Mouse (Mus musculus): ENCODE results near the gene Tax1bp3. TPM values are rescaled to one million over a fixed set of nuclear protein-coding genes. Genes with fewer than 3 reads are reported as not detected.

Tax1bp3 gene
- polyA plus RNA-seq, 1 experiment, result 24.6 TPM

DNA sequence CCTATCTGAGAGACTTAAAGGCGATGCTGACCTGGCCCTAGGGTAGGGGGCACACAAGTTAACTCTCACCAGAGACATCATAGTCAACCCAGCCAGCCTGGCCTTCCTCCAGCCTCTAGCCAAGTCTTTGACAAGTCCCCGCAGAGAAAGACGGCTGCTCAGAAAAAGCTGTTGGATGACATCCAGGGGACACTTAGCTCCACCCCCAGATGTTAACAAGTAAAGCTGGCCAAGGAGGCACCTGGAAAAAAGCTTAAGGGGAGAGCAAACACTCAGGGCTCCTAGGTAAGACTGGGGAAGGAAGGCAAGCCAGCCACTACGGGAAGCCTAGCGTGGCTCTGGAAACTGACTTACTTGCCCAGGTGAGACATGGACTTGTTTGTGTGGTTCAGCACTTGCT is 4.7 kb upstream of the Tax1bp3 start:
- no peak for DNase-seq (ENCODE audit: extremely low spot score in 1 of 2, low spot score in 1 of 2)

DNA sequence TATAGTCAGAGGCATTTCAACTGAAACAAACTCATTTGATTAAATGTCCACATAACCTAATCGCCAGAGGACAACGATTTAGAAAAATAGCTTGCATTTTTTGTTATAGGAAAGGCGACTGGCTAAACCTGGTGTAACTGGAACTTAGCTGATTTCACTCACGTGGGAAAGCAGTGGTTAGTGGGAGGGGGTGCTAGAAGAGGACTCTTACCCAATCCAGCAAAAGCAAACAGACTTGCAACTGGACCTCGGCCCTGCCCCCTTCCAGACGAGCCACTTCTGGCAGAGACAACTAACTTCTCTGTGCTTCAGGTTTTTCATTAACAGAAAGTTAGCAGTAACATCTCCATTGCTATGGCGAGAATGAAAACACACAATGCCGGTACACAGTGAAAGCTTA is 1.3 kb upstream of the Tax1bp3 start:
- no peak for DNase-seq (ENCODE audit: extremely low spot score in 1 of 2, low spot score in 1 of 2)

DNA sequence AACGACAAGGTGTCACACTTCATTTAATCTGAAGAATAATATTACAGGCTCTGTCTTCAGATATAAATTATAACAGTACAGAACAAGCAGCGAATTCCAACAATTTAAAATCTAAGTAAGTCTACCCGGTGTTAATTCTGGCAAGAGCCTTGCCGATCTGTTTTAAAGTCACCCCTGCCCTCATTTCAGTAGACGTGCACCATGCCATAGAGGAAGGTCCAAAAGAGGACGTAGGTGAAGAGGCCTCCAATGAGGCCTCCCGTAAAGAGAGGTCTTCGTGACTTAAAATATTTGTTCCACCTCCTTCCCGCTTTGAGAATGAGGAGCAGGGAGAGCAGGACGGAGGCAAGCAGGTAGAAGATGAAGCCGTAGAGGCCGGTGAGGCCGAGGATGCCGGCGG is 697 bp upstream of the Tax1bp3 start:
- DNase-seq (ENCODE audit: extremely low spot score in 1 of 2, low spot score in 1 of 2), result no peak

DNA sequence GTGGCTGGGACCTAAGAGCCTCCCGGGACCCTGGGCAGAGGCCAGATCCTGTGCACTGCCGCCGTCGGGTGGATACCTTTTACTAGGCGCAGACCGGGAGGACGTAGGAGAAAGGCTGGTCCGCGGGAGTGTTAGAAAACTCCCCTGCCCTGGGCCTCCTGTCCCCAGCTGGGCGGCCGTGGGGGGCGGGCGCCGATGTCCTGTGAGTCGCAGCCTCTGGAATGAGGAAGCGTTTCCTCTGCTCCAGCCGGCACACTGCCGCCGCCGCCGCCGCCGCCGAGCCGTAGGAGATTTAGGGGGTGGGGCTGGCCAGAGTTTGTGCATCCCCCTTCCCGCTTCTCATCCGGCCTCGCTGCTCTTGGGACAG is 609 bp downstream of the Tax1bp3 start:
- no peak for DNase-seq (ENCODE audit: extremely low spot score in 1 of 2, low spot score in 1 of 2)

DNA sequence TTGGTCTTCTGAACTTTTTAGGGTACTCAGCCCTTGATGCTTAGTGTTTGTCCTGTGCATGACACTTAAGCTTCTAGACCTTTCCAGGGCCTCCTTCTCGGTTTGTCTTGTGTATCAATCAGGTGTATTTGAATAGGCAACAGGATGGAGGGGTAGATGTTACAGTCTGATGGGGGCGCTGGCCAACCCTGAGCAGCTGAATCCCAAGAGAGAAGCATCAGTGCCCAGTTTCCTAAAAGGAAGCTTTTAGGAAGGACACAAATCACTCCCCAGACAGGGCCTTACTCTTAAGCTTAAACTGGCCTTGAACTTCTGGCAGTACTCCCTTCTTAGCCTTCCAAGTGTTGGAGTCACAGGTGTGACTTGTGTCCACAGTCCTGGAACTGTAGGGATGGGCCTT is 1.0 kb downstream of the Tax1bp3 start:
- no peak for DNase-seq (ENCODE audit: extremely low spot score in 1 of 2, low spot score in 1 of 2)

DNA sequence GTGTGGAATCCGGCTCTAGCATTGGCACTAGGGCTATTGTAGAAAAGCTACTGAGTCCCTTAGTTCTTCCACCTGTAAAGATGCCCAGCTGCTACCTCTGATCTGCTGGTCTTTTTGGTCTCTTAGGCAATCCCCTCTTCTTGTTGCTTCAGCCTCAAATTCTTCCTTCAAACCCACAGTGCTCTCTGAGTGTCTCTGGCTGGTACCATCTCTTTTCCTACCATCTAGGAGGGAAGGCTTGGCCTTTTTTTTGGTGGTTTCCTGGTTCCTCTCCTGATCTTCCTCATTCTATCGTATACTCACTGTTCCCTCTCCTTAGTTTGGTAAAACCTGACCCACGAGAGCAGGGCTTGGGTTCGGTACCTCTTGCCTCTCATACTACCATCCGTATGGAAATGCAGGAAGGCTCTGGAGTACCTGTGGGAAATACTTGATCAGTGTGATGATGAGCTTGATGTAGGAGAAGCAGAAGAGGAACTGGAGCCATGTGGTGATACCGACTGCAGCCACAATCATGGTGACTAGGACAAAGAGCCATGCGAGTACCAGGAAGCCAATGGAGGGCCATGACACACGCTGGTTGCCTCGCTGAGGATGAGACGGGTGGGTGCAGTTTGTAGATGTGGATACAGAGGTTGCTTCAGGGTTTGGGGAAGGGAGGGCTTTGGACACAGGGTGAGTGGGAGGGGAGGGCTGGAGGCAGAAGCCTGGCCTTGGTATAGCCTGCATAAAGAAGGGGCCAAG is 9.2 kb downstream of the Tax1bp3 start:
- no peak for DNase-seq (ENCODE audit: extremely low spot score in 1 of 2, low spot score in 1 of 2)

DNA sequence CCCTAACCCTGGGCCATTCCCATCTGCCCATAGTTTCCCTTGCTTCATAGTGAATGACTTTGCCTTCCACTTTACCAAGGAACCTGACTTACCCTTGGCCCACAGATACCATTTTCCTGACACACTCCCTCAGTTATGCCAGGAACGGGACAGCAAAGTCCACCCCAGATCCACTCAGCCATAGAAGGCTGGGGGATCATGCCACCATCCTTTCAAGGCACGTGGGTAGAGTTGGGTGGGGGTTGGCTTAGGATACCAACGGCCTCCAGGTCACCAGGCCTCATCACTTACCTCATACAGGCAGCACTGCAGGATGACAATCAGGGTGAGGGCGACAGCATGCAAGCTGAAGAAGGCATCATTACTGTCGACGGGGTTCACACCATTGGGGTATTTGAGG is 10.3 kb downstream of the Tax1bp3 start:
- no peak for DNase-seq (ENCODE audit: extremely low spot score in 1 of 2, low spot score in 1 of 2)

DNA sequence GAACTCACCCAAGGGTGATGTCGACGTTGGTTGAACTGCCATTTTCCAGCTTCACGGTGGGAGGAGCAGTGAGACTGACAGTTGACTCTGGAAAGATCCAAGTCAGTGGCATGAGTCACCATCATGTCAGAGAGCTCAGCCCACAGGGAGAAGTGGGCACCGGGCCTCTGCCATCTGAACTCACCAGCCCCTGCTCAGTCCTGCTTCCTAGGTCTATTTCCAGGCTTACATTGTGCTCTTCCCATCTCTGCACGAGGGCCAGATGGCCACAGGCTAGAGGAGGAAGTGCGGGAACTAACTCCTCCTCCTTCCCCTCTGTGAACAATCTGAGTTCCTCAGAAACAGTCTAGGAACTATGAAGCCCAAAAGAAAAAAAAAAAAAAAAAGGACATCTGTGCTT is 16.2 kb downstream of the Tax1bp3 start:
- no peak for DNase-seq (ENCODE audit: extremely low spot score in 1 of 2, low spot score in 1 of 2)

DNA sequence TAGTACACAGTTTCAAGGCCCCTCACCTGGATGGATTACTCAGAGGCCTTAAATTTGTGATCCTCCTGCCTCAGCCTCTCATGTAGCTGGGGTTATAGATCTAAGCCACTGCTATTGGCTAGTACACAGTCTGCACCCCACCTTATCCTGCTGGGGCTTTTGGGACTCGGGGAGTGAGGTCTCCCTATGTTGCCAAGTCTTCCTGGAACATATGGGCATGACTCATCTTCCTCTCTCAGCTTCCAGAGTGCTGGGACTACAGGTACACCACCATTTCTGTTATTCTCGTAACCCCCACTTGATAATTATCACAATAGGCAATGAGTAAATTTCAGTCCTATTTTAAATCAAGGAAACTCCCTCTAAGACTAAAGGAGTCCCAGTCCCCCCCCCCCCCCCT is 17.6 kb downstream of the Tax1bp3 start:
- no peak for DNase-seq (ENCODE audit: extremely low spot score in 1 of 2, low spot score in 1 of 2)

DNA sequence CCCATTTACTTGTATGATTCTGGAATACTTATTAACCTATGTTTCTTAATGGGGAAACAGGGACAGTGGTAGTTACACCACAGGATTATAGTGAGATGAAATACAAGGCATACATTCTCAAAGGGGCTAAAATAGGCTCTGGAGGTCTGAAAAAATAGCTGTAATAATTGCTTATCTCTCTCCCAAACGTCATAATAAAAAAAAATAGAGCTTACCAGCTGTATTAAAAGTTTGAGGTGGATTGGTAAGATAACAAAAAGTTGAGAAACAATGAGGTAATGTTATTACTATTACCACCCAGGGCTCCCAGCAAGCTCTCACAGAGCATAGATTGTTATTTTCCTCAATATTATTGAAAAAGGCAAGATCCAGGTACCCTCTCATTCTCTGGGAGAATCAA is 21.3 kb downstream of the Tax1bp3 start:
- DNase-seq (ENCODE audit: extremely low spot score in 1 of 2, low spot score in 1 of 2), result no peak

DNA sequence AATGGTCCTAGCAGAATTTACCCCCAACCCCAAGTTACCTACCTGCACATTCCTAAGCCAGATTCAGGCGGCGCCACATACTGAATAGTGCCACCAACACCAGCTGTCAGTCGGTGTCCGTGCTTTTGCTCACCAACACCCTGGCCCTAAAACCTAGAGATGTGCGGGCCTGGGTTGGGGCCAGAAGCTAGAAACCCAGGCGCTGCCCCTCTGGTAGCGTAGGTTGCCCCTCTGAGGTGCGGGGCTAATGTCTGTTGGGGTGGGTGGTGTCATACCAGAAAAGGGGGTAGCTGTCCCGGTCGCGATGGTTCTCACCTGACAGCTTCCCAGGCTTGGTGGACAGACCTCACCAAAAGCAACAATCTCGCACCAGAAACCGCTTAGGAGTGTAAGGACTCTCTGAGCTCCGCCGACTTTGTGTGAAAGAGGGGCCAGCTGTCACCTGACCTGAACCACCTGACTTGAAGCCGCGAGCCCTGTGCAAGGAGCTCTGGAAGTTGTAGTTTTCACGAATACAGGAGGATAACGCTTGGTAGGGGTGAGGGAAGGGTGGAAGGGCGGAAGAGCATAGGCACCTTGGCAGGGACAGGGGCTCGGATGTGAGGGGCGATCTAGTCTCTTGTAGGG is 21.8 kb downstream of the Tax1bp3 start, which contains the start of gene Ctns:
Gene Ctns, minus strand, starts transcription at position 440 of the 627 bp plus-strand sequence.
- DNase-seq (ENCODE audit: extremely low spot score in 1 of 2, low spot score in 1 of 2), result peak; percentile 84 to 89

DNA sequence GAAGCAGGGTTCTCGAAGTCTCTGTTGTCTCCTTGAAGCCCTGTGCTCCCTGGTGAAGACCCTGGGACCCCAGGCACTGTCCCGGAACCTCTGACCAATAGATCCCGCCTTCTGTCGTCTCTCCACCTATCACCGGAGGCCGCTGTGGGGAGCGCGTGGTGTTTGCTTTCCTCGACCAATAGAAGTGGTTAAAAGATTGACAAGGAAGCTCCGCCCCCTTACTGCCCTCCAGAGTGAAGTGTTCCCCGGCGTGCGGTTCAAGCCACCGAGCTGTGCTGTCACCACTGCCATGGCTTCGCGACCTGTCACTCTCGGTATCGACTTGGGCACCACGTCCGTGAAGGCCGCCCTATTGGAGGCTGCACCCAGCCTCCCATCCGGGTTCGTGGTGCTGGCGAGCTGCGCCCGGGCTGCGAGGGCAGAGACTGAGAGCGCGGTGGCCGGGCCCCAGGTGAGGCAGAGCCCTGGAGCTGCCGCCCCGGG is 22.4 kb downstream of the Tax1bp3 start, which contains the start of gene Shpk:
Gene Shpk, plus strand, starts transcription at position 231 of the 483 bp plus-strand sequence.
- peak; percentile 94 to 97 for DNase-seq (ENCODE audit: extremely low spot score in 1 of 2, low spot score in 1 of 2)

DNA sequence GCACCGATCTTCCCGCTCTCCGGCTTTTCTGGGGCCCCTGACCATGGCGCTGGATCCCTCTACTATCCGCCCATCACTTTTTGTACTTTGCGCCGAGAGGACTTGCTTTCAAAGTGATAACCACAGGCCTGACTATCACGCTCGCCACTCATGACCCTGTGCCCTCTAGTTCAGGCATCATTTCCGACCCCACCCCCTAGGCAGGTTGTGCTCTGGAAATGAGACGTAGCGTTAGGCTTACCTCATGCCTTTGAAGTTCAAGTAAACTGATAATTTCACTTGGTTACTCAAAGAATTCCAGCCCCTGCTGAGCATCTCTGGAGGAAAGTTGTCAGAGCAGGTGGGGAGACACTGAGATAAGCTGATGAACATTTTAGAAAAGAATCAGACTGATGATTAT is 23.0 kb downstream of the Tax1bp3 start:
- DNase-seq (ENCODE audit: extremely low spot score in 1 of 2, low spot score in 1 of 2), result no peak

DNA sequence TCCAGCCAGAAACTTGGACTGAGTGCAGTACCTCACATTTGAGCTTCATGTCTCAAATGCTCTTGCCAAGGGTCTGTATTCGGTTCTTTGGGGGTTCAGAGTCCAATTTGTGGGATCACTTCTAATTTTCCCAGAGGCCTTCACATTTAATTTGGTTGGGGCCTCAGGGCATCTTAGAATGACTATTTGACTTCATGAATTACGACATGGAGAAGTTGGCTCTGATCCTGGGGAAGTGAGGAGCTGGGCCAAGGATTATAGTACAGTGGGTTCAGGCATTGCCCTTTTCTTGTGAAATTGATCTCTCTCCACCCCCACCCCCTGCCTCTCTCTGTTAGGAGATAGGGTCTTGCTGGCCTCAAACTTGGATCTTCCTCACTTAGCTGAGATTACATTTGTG is 24.1 kb downstream of the Tax1bp3 start:
- DNase-seq (ENCODE audit: extremely low spot score in 1 of 2, low spot score in 1 of 2), result no peak

DNA sequence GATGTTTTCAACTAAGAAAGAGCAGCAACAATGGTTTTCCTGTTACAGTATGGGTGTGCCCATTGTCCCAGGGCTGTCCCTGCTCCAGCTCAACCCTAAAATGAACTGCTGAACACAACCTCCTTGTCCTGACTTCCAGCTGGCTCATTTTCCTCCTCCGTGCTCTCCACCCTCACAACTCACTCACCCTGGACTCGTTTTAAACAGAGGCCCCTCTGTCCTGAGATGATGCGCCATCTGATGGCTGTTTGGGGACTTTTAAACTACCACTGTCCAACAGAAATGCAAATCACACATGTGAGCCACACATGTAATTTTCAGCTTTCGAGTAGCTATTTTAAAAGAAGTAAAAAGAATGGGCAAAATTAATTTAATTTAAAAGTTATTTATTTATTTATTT is 24.7 kb downstream of the Tax1bp3 start:
- no peak for DNase-seq (ENCODE audit: extremely low spot score in 1 of 2, low spot score in 1 of 2)

DNA sequence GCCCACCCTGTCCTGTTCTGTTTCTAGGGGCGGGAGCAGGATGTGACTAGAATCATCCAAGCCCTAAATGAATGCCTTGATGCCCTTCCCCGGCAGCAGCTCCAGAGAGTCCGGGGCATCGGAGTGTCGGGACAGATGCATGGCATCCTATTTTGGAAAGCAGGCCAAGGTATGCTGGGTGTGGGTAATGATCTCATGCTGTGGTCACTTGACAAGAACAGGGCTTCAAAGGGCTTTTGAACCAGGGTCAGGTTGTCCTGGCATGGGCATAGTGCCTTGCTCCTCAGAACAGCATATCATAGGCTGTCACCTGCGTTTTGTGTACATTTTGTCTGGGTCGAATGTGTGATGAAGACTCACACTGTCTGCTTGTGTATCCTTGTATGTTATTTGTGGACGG is 27.0 kb downstream of the Tax1bp3 start:
- no peak for DNase-seq (ENCODE audit: extremely low spot score in 1 of 2, low spot score in 1 of 2)

DNA sequence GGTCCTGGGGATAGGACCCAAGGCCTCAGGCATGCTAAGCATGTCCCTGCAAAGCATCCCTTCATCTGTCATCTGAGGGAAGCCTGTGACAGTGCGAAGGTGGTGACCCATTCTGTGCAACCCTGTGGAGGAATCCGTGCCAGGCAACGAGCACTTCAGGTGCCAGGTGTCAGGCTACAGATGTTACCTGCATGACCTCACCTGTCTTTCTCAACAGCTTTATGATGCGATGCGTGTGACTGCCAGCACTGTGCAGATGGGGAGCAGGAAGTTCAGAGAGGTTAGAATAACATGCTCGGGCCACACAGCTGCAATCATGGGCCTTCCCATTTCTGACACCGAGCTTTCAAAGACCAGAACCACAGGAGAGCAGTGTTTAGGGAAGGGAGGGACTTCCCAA is 28.3 kb downstream of the Tax1bp3 start:
- DNase-seq (ENCODE audit: extremely low spot score in 1 of 2, low spot score in 1 of 2), result no peak

DNA sequence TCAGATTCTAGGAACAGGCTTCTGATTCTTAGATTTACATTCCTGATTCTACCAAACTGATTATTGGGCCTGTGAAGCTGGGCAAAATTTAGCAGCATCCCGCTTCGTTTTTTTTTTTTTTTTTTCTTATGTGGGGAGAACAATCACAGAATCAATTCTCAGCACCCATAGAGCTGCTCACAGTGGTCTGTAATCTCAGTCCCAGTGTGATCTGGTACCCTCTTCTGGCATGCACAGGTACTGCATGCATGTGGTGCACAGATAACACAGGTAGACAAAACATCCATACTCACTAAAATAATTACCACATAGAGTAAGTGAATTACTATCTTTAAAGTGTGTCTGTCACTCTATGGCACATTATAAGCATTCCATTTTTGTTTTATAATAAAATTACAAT is 30.7 kb downstream of the Tax1bp3 start:
- no peak for DNase-seq (ENCODE audit: extremely low spot score in 1 of 2, low spot score in 1 of 2)

DNA sequence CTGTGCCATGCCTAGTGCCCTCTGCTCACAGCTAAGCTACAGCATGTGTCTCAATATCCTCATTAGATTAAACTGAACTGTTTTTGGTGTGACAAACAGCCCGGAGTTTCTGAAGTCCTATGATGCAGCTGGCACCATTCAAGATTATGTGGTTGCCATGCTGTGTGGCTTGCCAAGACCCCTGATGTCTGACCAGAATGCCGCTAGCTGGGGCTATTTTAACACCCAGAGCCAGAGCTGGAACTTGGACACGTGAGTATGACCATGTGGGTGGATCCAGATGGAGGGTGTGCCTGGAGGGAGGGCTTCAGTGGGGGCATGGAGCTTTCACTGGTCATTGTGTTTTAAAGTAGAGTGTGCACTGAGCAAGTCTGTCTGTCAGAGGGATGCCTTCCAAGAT is 37.1 kb downstream of the Tax1bp3 start:
- no peak for DNase-seq (ENCODE audit: extremely low spot score in 1 of 2, low spot score in 1 of 2)

DNA sequence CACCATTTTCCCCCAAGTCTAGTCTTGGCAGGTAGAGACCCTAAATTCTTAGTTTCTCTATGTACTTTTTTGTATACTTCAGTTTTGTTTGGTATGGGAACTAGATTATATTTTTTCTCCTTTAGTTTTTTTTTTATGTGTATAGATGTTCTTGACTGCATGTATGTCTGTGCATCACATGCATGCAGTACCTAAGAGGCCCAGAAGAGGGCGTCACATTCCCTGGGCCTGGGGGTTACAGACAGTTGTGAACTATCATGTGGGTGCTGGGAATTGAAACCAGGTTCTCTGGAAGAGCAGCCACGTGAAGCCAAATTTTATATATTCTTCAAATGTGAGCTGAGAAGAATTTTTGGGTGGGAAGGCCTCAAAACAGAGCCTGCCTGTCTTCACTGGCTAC is 42.8 kb downstream of the Tax1bp3 start:
- no peak for DNase-seq (ENCODE audit: extremely low spot score in 1 of 2, low spot score in 1 of 2)

DNA sequence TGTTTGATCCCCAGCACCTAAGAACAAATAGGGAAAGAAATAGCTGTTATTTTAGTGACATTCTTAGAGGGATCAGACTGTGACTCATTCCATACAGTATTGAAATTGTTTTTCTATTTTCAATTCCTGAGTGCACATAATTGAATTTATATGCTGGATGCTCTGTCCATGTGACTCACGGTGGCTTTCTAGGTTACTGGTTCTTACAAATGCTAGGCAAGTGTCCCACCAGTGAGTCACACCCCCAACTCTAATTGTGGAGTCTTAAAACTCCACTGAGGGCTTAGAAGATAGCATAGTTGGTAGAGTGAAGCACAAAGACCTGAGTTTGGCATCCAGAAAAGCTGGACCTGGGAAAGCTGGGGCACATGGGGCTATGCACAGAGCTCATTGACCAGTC is 43.8 kb downstream of the Tax1bp3 start:
- no peak for DNase-seq (ENCODE audit: extremely low spot score in 1 of 2, low spot score in 1 of 2)

DNA sequence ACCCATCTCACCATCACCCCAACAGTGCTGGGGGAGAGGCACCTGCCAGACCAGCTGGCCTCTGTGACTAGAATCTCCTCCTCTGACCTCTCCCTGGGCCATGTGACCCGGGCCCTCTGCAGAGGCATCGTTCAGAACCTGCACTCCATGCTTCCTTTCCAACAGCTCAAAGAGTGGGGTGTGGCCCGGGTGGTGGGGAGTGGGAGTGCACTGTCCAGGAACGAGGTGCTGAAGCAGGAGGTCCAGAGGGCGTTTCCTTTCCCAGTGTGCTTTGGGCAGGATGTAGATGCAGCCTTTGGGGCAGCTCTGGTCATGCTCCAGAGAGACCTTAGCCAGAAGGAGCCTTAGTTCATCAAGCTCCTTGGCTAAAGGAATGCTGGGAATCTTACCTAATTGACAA is 46.0 kb downstream of the Tax1bp3 start:
- DNase-seq (ENCODE audit: extremely low spot score in 1 of 2, low spot score in 1 of 2), result no peak
